Mouse (Mus musculus) lung, embryonic 16.5 days (tissue): ENCODE data around the gene Iqcb1. TPM values are rescaled to one million over a fixed set of nuclear protein-coding genes. Genes with fewer than 3 reads are reported as not detected.
A peak's percentile ranks its signal among the peaks of the same experiment; 100 is the strongest.

Experiments used
- ATAC-seq: fragments of 200-750 bp; cut with Nextera tagmentation; 2 replicates; pipeline ENCODE4 v1.8.0; 2017; ENCODE audit warnings: low read depth, mild to moderate bottlenecking, moderate library complexity
- H3K27ac ChIP-seq: fragments of 300-500 bp; sonication (generic); 2 replicates; pipeline ENCODE4 v1.5.1; 2014; ENCODE audit warnings: mild to moderate bottlenecking, control low read depth, low read length
- H3K27me3 ChIP-seq: fragments of 300-500 bp; sonication (generic); 2 replicates; pipeline ENCODE4 v1.6.1; 2014; ENCODE audit warnings: low read depth, low read length, mixed read lengths; ENCODE audit not compliant: control insufficient read depth, insufficient read depth
- H3K36me3 ChIP-seq: fragments of 300-500 bp; sonication (generic); 2 replicates; pipeline ENCODE4 v1.6.1; 2014; ENCODE audit warnings: low read length; ENCODE audit not compliant: control insufficient read depth, insufficient read depth
- H3K4me1 ChIP-seq: fragments of 300-500 bp; sonication (generic); replicated peaks from 2 replicates; pipeline ENCODE4 v1.6.1; 2014; ENCODE audit warnings: low read length, mixed read lengths; ENCODE audit not compliant: control insufficient read depth, insufficient read depth
- H3K4me2 ChIP-seq: fragments of 300-500 bp; sonication (generic); 2 replicates; pipeline ENCODE4 v1.6.1; 2014; ENCODE audit warnings: low read depth, low read length, control low read depth
- H3K4me3 ChIP-seq: fragments of 300-500 bp; sonication (generic); 2 replicates; pipeline ENCODE4 v1.5.1; 2014; ENCODE audit warnings: mild to moderate bottlenecking, low read length, control low read depth
- H3K9ac ChIP-seq: fragments of 300-500 bp; sonication (generic); 2 replicates; pipeline ENCODE4 v1.6.1; 2014; ENCODE audit warnings: low read length, control low read depth
- H3K9me3 ChIP-seq: fragments of 300-500 bp; sonication (generic); 2 replicates; pipeline ENCODE4 v1.6.1; 2016; ENCODE audit warnings: low read length; ENCODE audit not compliant: control insufficient read depth
- WGBS: fragments of 180-500 bp; shearing (Covaris S2); extraction: QIAGEN DNeasy Blood & Tissue Kit; methylation state at CpG from one replicate; pipeline ENCODE4 v1.1.7; 2014; 5-methylcytosine and 5-hydroxymethylcytosine counted together
- polyA plus RNA-seq: library from polyadenylated mRNA; unstranded; fragments of >200 nt; fragmentation: Nextera tagmentation; extraction: Ambion mirVana; gene quantifications from 2 replicates; pipeline ENCODE4 v1.2.1, GENCODE M21; 2015

Gene Iqcb1
- 29.8 and 30.9 TPM in 2 replicates for polyA plus RNA-seq

- Histone ChIP-seq H3K9ac (peak within 1 kb of the TSS; percentile 93), H3K27me3 (peaks cover 3% of the 10 kb centered on the region; the same call in 1 of the 2 replicates), H3K36me3 (no peaks in the 10 kb centered on the region), H3K27ac (no peak within 1 kb of the TSS; the same call in 1 of the 2 replicates), H3K9me3 (no peaks in the 10 kb centered on the region), H3K4me1 (peaks cover 8% of the 10 kb centered on the region), H3K4me3 (peak within 1 kb of the TSS; percentile 96), H3K4me2 (peak within 1 kb of the TSS; percentile 91)
- peak; percentile 99 for ATAC-seq
- WGBS: under 1% methylated on average over 63 of the region's 64 CpGs
Measured at GRCm38 (mm10) chr16:36828054-36828786, at the start of gene Iqcb1. Gene Iqcb1 (plus strand): TSS chr16:36828385.

GRCm38 (mm10) chr16:36784146-36784545 lies 44.0 kb upstream of the Iqcb1 start:
- Histone ChIP-seq H3K27me3 (no peaks in the 10 kb centered on the region), H3K9me3 (no peaks in the 10 kb centered on the region), H3K4me2 (peak overlapping the region; percentile 38), H3K27ac (peak overlapping the region; percentile 84), H3K9ac (peak overlapping the region; percentile 59), H3K4me3 (peak overlapping the region; percentile 54), H3K36me3 (no peaks in the 10 kb centered on the region), H3K4me1 (no peaks in the 10 kb centered on the region; the same call in 1 of the 2 replicates)
- no peak for ATAC-seq
- 53% methylated on average over 2 of the region's 2 CpGs for WGBS

GRCm38 (mm10) chr16:36784594-36785313 lies 43.4 kb upstream of the Iqcb1 start, which contains the start of gene Slc15a2:
Gene Slc15a2 (minus strand): TSS chr16:36784962.
- Histone ChIP-seq H3K9me3 (no peaks in the 10 kb centered on the region), H3K4me1 (no peaks in the 10 kb centered on the region; the same call in 1 of the 2 replicates), H3K27me3 (no peaks in the 10 kb centered on the region), H3K4me2 (peak within 1 kb of the TSS; percentile 38), H3K9ac (peak within 1 kb of the TSS; percentile 59), H3K27ac (peak within 1 kb of the TSS; percentile 84), H3K36me3 (no peaks in the 10 kb centered on the region), H3K4me3 (peak within 1 kb of the TSS; percentile 54)
- WGBS: 35% methylated on average over 10 of the region's 10 CpGs
- peak; percentile 86; the same call in 1 of the 2 replicates for ATAC-seq

DNA sequence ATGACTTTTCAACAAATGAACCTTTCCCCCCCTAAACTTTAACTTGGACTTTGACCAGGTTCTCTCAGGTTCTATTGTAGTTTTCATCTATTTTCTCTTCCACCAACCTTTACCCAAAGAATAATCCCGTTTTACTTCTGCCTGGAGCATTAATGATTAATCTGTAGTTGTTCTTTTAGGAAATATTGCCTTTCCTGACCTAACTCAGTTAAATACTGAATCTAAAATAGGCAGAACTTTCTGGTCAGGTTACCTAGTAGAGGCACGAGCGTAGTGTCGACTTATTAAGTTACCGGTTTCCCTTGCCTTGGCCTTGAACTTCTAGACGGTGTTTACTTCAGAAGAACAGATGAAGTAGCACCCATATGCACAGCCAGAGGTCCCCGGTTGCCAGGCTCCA lies 41.7 kb upstream of the Iqcb1 start:
- H3K4me1 ChIP-seq: no peaks in the 10 kb centered on the region; the same call in 1 of the 2 replicates
- H3K9me3 ChIP-seq: no peaks in the 10 kb centered on the region
- no peak overlapping the region for H3K27ac ChIP-seq
- H3K4me3 ChIP-seq: no peak overlapping the region
- no peaks in the 10 kb centered on the region for H3K27me3 ChIP-seq
- WGBS: 75% methylated on average over 7 of the region's 7 CpGs
- ATAC-seq: no peak
- no peak overlapping the region for H3K4me2 ChIP-seq
- no peak overlapping the region for H3K9ac ChIP-seq
- no peaks in the 10 kb centered on the region for H3K36me3 ChIP-seq

DNA sequence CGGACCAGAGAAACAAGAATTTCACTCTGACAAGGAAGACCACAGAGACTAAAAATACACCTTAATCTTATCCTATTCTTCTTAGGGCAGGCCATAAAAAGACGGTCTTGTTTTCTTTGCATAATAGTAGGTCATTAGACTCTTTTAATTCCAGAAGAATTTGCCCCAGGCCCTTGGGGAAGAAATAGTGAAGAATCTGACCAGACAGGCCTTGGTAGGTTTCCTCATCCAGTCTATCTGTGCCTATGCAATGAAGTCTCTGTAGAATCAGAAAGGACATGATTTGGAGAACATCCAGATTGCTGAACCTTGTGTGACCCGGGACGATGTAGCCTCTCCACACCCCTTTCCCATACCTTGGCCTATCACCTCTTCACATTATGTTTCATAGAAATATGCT lies 38.0 kb upstream of the Iqcb1 start:
- 83% methylated on average over 4 of the region's 4 CpGs for WGBS
- no peaks in the 10 kb centered on the region for H3K36me3 ChIP-seq

GRCm38 (mm10) chr16:36794976-36795375 lies 33.2 kb upstream of the Iqcb1 start:
- Histone ChIP-seq H3K9ac (no peak overlapping the region), H3K4me1 (no peaks in the 10 kb centered on the region), H3K36me3 (no peaks in the 10 kb centered on the region), H3K4me3 (no peak overlapping the region), H3K27me3 (no peaks in the 10 kb centered on the region), H3K9me3 (no peaks in the 10 kb centered on the region), H3K4me2 (no peak overlapping the region), H3K27ac (no peak overlapping the region)
- WGBS: 80% methylated on average over 2 of the region's 2 CpGs
- ATAC-seq: no peak

More for the DNA sequence above, 38.0 kb upstream of the Iqcb1 start:
- Histone ChIP-seq H3K4me1 (no peaks in the 10 kb centered on the region), H3K9me3 (no peaks in the 10 kb centered on the region), H3K27me3 (no peaks in the 10 kb centered on the region), H3K9ac (no peak overlapping the region), H3K27ac (no peak overlapping the region), H3K4me2 (no peak overlapping the region), H3K4me3 (no peak overlapping the region)
- ATAC-seq: no peak

DNA sequence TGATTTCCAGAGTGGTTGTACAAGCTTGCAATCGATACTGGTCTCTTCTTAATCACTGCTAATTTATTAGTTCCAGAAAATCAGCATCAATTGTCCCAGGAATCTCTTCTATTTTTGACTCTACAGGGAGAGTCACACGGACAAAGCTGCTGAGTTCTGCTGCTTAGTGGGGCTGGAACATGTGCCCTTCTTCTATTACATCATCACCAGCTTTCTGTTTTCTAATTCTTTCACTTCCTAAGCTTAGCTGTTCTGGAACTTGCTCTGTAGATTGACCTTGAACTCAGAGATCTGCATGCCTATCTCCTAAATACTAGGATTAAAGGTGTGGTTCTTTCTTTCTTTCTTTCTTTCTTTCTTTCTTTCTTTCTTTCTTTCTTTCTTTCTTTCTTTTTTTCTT lies 29.9 kb upstream of the Iqcb1 start:
- H3K36me3 ChIP-seq: no peaks in the 10 kb centered on the region
- no peak overlapping the region for H3K4me3 ChIP-seq
- H3K9ac ChIP-seq: no peak overlapping the region
- no peaks in the 10 kb centered on the region for H3K27me3 ChIP-seq
- 83% methylated on average over 2 of the region's 2 CpGs for WGBS
- H3K4me1 ChIP-seq: no peaks in the 10 kb centered on the region
- H3K4me2 ChIP-seq: no peak overlapping the region
- peaks cover 3% of the 10 kb centered on the region; the same call in 1 of the 2 replicates for H3K9me3 ChIP-seq
- H3K27ac ChIP-seq: no peak overlapping the region
- no peak for ATAC-seq

DNA sequence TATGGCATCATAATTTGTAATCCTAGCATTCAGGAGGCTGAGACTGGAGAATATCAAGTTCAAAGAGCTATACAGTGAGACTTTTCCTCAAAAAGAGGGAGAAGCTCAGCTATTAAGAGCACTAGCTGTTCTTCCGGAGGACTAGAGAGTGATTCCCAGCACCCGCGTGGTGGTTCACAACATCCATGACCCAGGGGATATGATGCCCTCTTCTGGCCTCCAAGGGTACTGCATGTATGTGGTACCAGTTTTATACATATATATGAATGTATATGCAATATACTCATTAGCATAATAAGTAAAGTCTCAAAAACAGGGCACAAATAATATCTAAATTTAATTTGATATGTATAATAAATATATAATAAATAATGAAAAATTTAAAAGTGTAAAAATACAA lies 25.8 kb upstream of the Iqcb1 start:
- H3K4me3 ChIP-seq: no peak overlapping the region
- no peaks in the 10 kb centered on the region for H3K27me3 ChIP-seq
- ATAC-seq: no peak
- H3K4me2 ChIP-seq: no peak overlapping the region
- H3K36me3 ChIP-seq: no peaks in the 10 kb centered on the region
- 87% methylated on average over 3 of the region's 3 CpGs for WGBS
- peaks cover 3% of the 10 kb centered on the region; the same call in 1 of the 2 replicates for H3K9me3 ChIP-seq
- no peak overlapping the region for H3K9ac ChIP-seq
- no peaks in the 10 kb centered on the region for H3K4me1 ChIP-seq
- H3K27ac ChIP-seq: no peak overlapping the region

- WGBS: 78% methylated on average over 3 of the region's 3 CpGs
- Histone ChIP-seq H3K36me3 (no peaks in the 10 kb centered on the region), H3K9ac (no peak overlapping the region), H3K9me3 (no peaks in the 10 kb centered on the region), H3K4me2 (no peak overlapping the region), H3K27me3 (no peaks in the 10 kb centered on the region), H3K4me1 (no peaks in the 10 kb centered on the region), H3K27ac (no peak overlapping the region), H3K4me3 (no peak overlapping the region)
- ATAC-seq: no peak
Measured at GRCm38 (mm10) chr16:36808616-36809015, 19.6 kb upstream of the Iqcb1 start.
